Mouse (Mus musculus) embryonic facial prominence, embryonic 14.5 days (tissue): ENCODE results near the gene Cfap45. TPM values are rescaled to one million over a fixed set of nuclear protein-coding genes. Genes with fewer than 3 reads are reported as not detected.

Source experiments
- ATAC-seq: fragments of 200-750 bp; cut with Nextera tagmentation; 2 replicates; pipeline ENCODE4 v1.8.0; 2017; ENCODE audit warnings: low read depth, moderate number of reproducible peaks, moderate TSS enrichment
- DNase-seq: peaks from one replicate; pipeline ENCODE4 v3.0.0-alpha.2; 2015; ENCODE audit warnings: low spot score
- H3K27ac ChIP-seq: fragments of 300-500 bp; sonication (generic); replicated peaks from 2 replicates; pipeline ENCODE4 v1.5.1; 2014; ENCODE audit warnings: low read depth, mild to moderate bottlenecking, low read length, moderate library complexity
- H3K27me3 ChIP-seq: fragments of 300-500 bp; sonication (generic); replicated peaks from 2 replicates; pipeline ENCODE4 v1.6.1; 2014; ENCODE audit warnings: low read length; ENCODE audit not compliant: control insufficient read depth, insufficient read depth
- H3K36me3 ChIP-seq: fragments of 300-500 bp; sonication (generic); 2 replicates; pipeline ENCODE4 v1.6.1; 2014; ENCODE audit warnings: low read length, mixed read lengths; ENCODE audit not compliant: control insufficient read depth, insufficient read depth
- H3K4me1 ChIP-seq: fragments of 300-500 bp; sonication (generic); 2 replicates; pipeline ENCODE4 v1.6.1; 2014; ENCODE audit warnings: antibody characterized with exemption, low read length; ENCODE audit not compliant: control insufficient read depth, insufficient read depth
- H3K4me2 ChIP-seq: fragments of 300-500 bp; sonication (generic); 2 replicates; pipeline ENCODE4 v1.6.1; 2014; ENCODE audit warnings: low read depth, mild to moderate bottlenecking, low read length, moderate library complexity, mixed read lengths
- H3K4me3 ChIP-seq: fragments of 300-500 bp; sonication (generic); 2 replicates; pipeline ENCODE4 v1.5.1; 2014; ENCODE audit warnings: low read depth, mild to moderate bottlenecking, low read length
- H3K9ac ChIP-seq: fragments of 300-500 bp; sonication (generic); 2 replicates; pipeline ENCODE4 v1.6.1; 2014; ENCODE audit warnings: low read depth, mild to moderate bottlenecking, low read length, moderate library complexity, mixed read lengths
- H3K9me3 ChIP-seq: fragments of 300-500 bp; sonication (generic); 2 replicates; pipeline ENCODE4 v1.6.1; 2016; ENCODE audit warnings: low read length; ENCODE audit not compliant: control insufficient read depth
- whole genome bisulfite sequencing: fragments of 180-500 bp; shearing (Covaris S2); extraction: QIAGEN DNeasy Blood & Tissue Kit; methylation state at CpG from one replicate; pipeline ENCODE4 v1.1.7; 2014; 5-methylcytosine and 5-hydroxymethylcytosine counted together
- polyA plus RNA-seq: library from polyadenylated mRNA; unstranded; fragments of >200 nt; fragmentation: Nextera tagmentation; extraction: Ambion mirVana; gene quantifications from 2 replicates; pipeline ENCODE4 v1.2.1, GENCODE M21; 2014

The Cfap45 gene
- polyA plus RNA-seq, 1 experiment from 2014 or later: 8.9 TPM

- no peaks in the 10 kb centered on the region for H3K27me3 ChIP-seq
- peaks cover 9% of the 10 kb centered on the region for H3K4me1 ChIP-seq
- DNase-seq (no peak), ATAC-seq (no peak)
- no peaks in the 10 kb centered on the region for H3K9me3 ChIP-seq
- 0 out of 2 replicates have a peak, but pooled peaks cover 11% of the 10 kb centered on the region for H3K36me3 ChIP-seq
- H3K4me3 ChIP-seq: no peak overlapping the region
- H3K9ac ChIP-seq: 0 out of 2 replicates have a peak overlapping the region, but pooled peaks have one; percentile 3
- H3K4me2 ChIP-seq: no peak overlapping the region
- 79% methylated on average over 7 of the region's 7 CpGs for WGBS
- H3K27ac ChIP-seq: no peak overlapping the region
Measured at GRCm38 (mm10) chr1:172488831-172489230, 31.8 kb upstream of the Cfap45 start.

GRCm38 (mm10) chr1:172489585-172490250, 30.9 kb upstream of the Cfap45 start:
- H3K27ac ChIP-seq: no peak overlapping the region
- no peaks in the 10 kb centered on the region for H3K27me3 ChIP-seq
- H3K4me2 ChIP-seq: peak overlapping the region; percentile 51
- H3K4me3 ChIP-seq: peak overlapping the region; percentile 31
- peak overlapping the region; percentile 55 for H3K9ac ChIP-seq
- 0 out of 2 replicates have a peak, but pooled peaks have one; percentile 23 for ATAC-seq
- no peak for DNase-seq
- no peaks in the 10 kb centered on the region for H3K9me3 ChIP-seq
- 0 out of 2 replicates have a peak, but pooled peaks cover 17% of the 10 kb centered on the region for H3K36me3 ChIP-seq
- WGBS: 54% methylated on average over 12 of the region's 12 CpGs
- peaks cover 3% of the 10 kb centered on the region; the same call in 1 of the 2 replicates for H3K4me1 ChIP-seq

- peak; percentile 45 for ATAC-seq
- peak overlapping the region; percentile 51 for H3K4me2 ChIP-seq
- 8% methylated on average over 9 of the region's 10 CpGs for WGBS
- peaks cover 22% of the 10 kb centered on the region; the same call in 1 of the 2 replicates for H3K36me3 ChIP-seq
- H3K27me3 ChIP-seq: no peaks in the 10 kb centered on the region
- H3K9ac ChIP-seq: peak overlapping the region; percentile 55
- peak overlapping the region; percentile 31 for H3K4me3 ChIP-seq
- peak; percentile 73 for DNase-seq
- H3K9me3 ChIP-seq: no peaks in the 10 kb centered on the region
- H3K4me1 ChIP-seq: 0 out of 2 replicates have a peak, but pooled peaks cover 3% of the 10 kb centered on the region
- no peak overlapping the region for H3K27ac ChIP-seq
Measured at GRCm38 (mm10) chr1:172490261-172490661, 30.3 kb upstream of the Cfap45 start.

GRCm38 (mm10) chr1:172492047-172492446, 28.6 kb upstream of the Cfap45 start:
- Histone ChIP-seq H3K36me3 (peaks cover 40% of the 10 kb centered on the region), H3K9me3 (no peaks in the 10 kb centered on the region), H3K27ac (no peak overlapping the region), H3K9ac (no peak overlapping the region), H3K4me3 (no peak overlapping the region), H3K27me3 (no peaks in the 10 kb centered on the region), H3K4me1 (0 out of 2 replicates have a peak, but pooled peaks cover 3% of the 10 kb centered on the region), H3K4me2 (no peak overlapping the region)
- DNase-seq (no peak), ATAC-seq (no peak)
- WGBS: 87% methylated on average over 8 of the region's 8 CpGs

- 77% methylated on average over 6 of the region's 6 CpGs for WGBS
- H3K36me3 ChIP-seq: peaks cover 50% of the 10 kb centered on the region
- no peak overlapping the region for H3K4me3 ChIP-seq
- no peak for ATAC-seq
- no peaks in the 10 kb centered on the region for H3K9me3 ChIP-seq
- no peak overlapping the region for H3K27ac ChIP-seq
- H3K4me2 ChIP-seq: no peak overlapping the region
- 0 out of 2 replicates have a peak, but pooled peaks cover 3% of the 10 kb centered on the region for H3K4me1 ChIP-seq
- no peak for DNase-seq
- H3K27me3 ChIP-seq: no peaks in the 10 kb centered on the region
- no peak overlapping the region for H3K9ac ChIP-seq
Measured at GRCm38 (mm10) chr1:172493516-172493915, 27.1 kb upstream of the Cfap45 start.

GRCm38 (mm10) chr1:172496030-172496429, 24.6 kb upstream of the Cfap45 start:
- Histone ChIP-seq H3K9me3 (no peaks in the 10 kb centered on the region), H3K27ac (no peak overlapping the region), H3K36me3 (peaks cover 43% of the 10 kb centered on the region), H3K4me3 (no peak overlapping the region), H3K4me1 (peaks cover 2% of the 10 kb centered on the region; the same call in 1 of the 2 replicates), H3K27me3 (no peaks in the 10 kb centered on the region), H3K4me2 (no peak overlapping the region), H3K9ac (no peak overlapping the region)
- WGBS: 75% methylated on average over 17 of the region's 17 CpGs
- DNase-seq (no peak), ATAC-seq (no peak)

- Histone ChIP-seq H3K4me2 (no peak overlapping the region), H3K36me3 (peaks cover 43% of the 10 kb centered on the region), H3K9me3 (no peaks in the 10 kb centered on the region), H3K4me1 (peaks cover 11% of the 10 kb centered on the region), H3K9ac (no peak overlapping the region), H3K4me3 (no peak overlapping the region), H3K27ac (no peak overlapping the region), H3K27me3 (0 out of 2 replicates have a peak, but pooled peaks cover 3% of the 10 kb centered on the region)
- no peak for DNase-seq
- WGBS: 81% methylated on average over 8 of the region's 10 CpGs
- ATAC-seq: no peak
Measured at GRCm38 (mm10) chr1:172497428-172497827, 23.2 kb upstream of the Cfap45 start.

- H3K27me3 ChIP-seq: 0 out of 2 replicates have a peak, but pooled peaks cover 3% of the 10 kb centered on the region
- 4% methylated on average over 29 of the region's 30 CpGs for WGBS
- peak within 1 kb of the TSS; percentile 72 for H3K9ac ChIP-seq
- H3K4me1 ChIP-seq: peaks cover 33% of the 10 kb centered on the region
- peak within 1 kb of the TSS; percentile 61 for H3K4me3 ChIP-seq
- H3K4me2 ChIP-seq: peak within 1 kb of the TSS; percentile 69
- H3K9me3 ChIP-seq: no peaks in the 10 kb centered on the region
- ATAC-seq (peak; percentile 69), DNase-seq (peak; percentile 89)
- H3K36me3 ChIP-seq: peaks cover 32% of the 10 kb centered on the region
- H3K27ac ChIP-seq: peak within 1 kb of the TSS; percentile 77
Measured at GRCm38 (mm10) chr1:172499765-172500441, 20.7 kb upstream of the Cfap45 start, which contains the start of gene Tagln2. Gene Tagln2, plus strand, starts transcription at chr1:172500047.
